Mouse (Mus musculus): ENCODE measurements around the gene Coro2b.

The Coro2b gene

GRCm38 (mm10) chr9:62539251-62539711 is 2.4 kb upstream of the Coro2b start:
- no peak for DNase-seq

DNA sequence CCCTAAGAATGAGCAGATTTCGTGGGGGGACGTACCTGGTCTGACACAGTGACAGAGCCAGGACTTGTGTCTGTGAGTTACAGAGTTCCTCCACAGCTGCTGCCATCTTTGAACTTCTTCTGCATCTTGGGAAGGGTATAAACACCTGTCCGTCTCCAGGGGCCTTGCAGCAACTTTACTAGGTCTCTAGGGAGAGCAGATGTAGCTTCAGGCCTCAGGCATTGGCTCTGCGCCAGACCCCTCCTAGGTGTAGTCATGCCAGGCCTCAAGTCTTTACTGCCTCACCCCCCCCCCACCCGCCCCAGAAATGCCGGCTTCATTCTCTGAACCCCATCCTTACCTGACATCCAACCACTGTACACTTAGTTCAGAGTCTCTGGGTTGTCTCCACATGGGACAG is 1.1 kb upstream of the Coro2b start:
- DNase-seq = no peak

- no peak for DNase-seq
These were observed 657 bp downstream of the Coro2b start for GRCm38 (mm10) chr9:62536119-62536654.

- no peak for DNase-seq
These were observed 1.3 kb downstream of the Coro2b start for GRCm38 (mm10) chr9:62535566-62535965.

DNA sequence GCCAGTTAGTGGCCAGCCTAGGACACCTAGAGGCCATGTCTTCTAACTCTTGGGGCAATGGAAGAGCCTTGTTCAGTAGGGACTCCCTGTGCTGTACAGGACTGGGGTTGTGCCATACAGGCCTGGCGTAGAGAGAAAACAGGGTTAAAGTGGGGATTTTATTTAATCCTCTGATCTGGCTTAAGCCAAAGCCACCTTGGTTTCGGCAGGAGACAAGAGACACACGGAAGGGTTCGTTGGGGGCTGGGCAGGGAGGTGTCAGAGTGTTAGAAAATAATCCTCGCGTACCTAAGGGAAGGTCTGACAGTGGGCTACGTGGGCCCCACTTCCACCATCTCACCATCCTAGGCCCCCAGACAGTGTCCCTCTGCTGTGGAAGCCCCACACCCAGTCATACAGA is 2.2 kb downstream of the Coro2b start:
- no peak for DNase-seq

- no peak for DNase-seq
These were observed 2.7 kb downstream of the Coro2b start for GRCm38 (mm10) chr9:62534158-62534557.

DNA sequence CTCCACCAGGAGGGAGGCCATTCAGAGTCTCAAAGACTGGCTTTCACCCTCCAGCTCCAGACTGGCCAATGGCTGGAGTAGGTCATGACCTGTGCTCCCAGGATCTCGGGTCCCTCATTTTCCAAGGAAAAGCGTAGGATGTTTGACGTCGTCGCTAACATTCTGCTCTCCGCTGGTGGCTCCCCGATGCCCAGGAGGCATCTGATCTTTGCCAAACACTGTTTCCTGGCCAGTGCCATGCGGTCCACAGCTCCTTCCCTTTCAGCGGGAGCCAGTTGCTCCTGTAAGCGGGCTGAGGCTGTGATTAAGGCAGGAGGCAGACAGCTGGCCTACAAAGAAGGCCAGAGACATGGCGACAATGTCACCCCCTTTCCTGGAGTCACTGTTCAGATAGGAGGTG is 4.0 kb downstream of the Coro2b start:
- DNase-seq = no peak

DNA sequence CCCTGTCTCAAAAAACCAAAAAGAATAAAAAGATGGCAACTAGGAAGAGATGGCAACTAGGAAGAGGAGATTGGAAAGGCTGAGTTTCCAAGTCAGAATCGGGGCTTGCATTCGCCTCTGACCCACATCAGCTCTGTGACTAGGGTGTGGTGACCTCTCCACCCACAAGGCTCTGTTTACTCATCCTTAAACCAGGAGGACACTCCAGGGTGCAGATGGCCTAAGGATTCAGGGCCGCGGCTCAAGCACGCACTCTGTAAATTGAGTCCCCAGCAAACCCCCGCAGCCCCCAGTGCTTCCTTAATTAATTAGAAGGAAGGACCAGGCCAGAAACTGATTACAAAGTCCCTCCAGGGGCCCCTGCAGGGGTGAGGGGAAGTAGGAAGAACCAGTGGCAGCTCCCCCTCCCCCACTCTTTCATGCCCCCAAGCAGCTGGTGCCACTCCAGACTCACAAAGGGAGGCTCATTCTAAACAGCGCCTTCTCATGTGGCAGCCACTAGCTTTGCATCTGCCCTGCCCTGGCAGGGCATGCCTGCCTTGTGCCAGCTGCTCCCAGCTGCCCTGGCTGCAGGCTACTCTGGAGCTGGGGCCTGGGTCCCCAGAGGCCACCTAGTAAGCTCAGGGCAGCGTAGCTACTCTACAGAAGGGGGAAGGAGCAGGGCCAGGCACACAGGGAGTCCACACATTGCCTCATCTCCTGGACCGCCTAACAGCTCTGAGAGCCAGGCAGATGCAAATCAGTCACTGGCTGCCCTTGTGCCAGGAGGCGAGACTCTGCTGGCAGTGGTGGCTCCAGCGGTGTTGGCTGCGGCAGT is 5.2 kb downstream of the Coro2b start:
- no peak for DNase-seq

- DNase-seq = no peak
These were observed 8.3 kb downstream of the Coro2b start for GRCm38 (mm10) chr9:62528527-62528926.

DNA sequence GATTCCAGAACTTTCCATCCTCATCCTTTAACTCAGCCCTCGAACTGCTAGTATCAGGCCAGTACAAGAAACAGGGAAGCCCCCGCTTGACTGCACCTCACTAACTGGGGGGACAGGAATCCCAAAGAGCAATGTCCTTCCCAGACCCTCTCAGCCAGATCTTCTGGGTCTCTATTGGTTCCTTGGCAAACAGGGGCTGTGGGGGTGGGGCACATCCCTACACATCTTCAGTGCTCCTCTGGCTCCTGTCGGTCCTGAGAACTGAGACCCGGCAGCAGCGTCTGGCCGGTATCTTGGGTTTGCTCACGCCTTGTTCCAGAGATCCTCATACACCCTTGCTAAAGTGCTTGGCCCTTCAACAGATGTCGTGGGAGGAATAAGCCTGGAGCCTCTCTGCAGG is 10.0 kb downstream of the Coro2b start:
- no peak for DNase-seq

GRCm38 (mm10) chr9:62526451-62526850 is 10.4 kb downstream of the Coro2b start:
- DNase-seq = peak in 1 of 2 experiments; percentile 46

DNA sequence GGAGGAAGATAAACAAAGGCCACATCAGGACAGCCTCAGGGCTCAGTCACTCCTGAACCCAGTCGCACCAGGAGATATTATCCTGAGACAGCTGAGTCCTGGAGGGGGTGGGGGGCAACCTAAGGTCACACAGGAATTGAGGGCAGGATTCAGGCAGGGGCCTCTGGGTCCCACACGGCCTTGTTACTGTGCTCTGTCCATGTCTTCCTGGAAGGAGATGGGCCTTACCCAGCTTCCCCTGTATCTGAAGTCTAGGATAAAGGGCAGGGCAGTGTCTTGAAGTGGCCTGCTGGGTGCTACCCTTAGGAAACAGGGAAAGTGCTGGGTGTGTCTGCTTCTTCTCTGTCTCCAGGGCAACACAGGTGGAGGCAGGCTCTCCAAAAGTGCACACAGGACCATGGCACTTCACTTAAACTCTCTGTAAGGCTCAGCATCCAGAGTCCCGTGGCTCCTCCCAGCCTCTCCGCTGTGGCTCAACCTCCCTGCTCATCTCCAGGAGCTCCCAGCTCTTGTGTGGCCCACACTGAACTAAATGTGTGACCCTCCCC is 12.0 kb downstream of the Coro2b start:
- no peak for DNase-seq

DNA sequence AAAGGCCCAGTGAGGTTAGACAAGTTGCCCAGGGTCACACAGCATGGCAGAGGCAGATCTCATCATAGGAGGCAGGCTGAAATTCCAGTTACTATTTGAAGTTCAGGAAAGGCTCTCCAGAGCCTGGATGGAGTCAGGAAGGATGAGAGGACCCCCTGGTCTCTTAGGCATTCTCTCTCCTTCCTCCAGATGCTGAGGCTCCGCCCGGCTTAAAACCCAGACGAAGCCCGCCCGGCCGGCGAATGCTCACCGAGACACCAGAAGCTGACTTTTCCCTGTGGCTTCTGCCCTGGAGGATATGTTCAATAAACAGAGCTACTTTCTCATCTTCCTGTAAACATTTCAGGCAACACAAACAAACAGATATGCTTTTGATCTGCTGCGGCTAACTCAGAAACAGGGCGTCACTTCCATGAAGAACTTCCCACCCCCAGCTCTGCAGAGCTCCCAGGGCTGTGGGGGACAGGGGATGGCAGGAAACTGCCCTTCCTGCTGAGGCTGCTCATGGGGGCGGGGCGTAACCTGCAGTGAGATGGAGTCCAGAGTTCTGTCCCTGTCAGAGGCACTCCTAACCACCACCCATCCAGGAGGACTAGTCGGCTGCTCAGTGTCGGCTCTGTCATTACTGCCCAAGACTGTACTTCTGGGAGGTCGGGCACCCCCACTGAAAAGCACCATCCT is 13.9 kb downstream of the Coro2b start:
- peak; percentile 83 for DNase-seq

GRCm38 (mm10) chr9:62522211-62522610 is 14.6 kb downstream of the Coro2b start:
- peak; percentile 74 to 77 for DNase-seq

DNA sequence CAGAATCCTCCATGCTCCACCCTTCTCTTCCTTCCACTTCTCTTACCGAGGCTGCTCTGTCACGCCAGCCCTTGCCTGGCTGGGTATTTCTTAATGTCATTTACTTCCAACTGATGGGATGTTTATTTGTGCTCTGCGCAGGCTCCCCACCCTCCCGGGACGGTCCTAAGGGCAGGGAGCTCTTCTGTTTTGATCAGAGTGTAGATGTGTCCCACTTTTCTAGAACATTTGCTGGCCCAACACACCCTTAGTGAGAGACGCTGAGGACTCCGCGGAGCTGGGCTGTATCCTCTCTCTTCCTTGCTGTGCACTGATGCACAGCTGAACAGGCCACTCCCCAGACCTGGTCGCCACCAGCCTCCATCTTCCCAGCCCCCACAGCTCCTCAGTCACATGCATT is 15.3 kb downstream of the Coro2b start:
- no peak for DNase-seq

DNA sequence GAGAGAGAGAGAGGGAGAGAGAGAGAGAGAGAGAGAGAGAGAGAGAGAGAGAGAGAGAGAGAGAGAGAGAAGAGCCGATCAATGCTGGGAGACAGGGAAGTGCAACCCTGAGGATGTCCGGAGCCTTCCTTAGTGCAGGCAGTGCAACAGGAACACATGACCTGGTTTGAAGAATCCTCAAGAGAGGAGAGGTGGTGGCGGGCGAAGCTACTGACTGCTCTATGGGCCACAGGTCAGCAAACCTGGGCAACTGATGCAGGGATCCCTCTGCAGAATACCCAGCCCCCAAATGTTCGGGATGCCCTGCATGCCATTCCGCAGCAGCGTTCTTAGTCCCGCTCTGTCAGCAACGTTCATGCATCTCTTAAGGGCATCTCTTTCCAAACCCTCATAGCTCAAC is 15.9 kb downstream of the Coro2b start:
- no peak for DNase-seq

DNA sequence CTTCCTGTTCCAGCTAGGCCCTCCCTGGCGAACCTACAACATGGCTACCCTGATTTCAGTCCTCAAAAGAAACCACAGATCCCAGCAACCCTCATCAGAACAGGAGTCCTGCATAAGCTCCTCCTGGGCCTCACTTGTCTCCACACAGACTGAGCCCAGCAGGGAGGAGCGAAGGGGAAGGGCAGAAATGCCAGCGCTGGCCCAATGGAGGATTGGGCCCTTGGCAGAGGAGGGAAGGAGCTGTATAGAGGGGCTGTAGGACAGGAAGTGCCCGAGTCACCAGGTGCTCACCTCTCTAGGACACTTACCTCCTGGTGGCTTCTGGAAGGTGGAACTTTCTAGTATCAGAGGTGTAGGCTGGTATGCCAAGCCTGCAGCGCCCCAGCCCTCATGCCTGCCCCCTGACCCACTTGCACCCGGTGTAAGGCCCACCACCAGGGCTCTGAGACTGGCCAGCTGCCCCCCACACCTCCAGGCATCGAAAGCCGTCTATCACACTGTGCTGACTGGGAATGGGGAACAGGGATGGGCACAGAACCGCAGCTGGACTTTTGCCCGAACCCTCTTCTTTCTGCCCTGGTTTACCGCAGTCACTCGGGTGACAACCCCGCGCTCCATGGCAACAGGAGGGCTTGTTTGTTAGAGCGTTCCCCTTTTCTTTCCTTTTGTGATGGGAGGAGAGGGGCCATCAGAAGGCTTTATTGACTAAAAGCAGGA is 16.9 kb downstream of the Coro2b start:
- DNase-seq = no peak

DNA sequence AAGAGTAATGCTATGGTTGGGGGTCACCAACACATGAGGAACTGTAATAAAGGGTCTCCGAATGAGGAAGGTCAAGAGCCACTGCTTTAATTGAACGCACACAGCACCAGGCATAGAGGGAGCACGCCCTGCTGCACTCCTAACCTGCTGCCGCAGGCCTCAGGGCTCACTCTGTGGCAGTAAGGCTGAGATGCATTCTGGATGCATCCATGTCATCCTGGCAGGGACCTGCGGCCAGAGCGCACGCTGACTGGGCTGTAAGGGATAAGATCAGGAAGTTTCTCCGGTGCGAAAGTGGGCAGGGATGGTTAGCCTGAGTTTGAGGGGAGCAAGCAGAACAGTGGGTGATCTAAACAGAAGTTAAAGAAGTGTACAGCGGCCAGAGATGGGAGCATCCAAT is 17.5 kb downstream of the Coro2b start:
- no peak for DNase-seq

GRCm38 (mm10) chr9:62518572-62518971 is 18.3 kb downstream of the Coro2b start:
- DNase-seq = no peak

DNA sequence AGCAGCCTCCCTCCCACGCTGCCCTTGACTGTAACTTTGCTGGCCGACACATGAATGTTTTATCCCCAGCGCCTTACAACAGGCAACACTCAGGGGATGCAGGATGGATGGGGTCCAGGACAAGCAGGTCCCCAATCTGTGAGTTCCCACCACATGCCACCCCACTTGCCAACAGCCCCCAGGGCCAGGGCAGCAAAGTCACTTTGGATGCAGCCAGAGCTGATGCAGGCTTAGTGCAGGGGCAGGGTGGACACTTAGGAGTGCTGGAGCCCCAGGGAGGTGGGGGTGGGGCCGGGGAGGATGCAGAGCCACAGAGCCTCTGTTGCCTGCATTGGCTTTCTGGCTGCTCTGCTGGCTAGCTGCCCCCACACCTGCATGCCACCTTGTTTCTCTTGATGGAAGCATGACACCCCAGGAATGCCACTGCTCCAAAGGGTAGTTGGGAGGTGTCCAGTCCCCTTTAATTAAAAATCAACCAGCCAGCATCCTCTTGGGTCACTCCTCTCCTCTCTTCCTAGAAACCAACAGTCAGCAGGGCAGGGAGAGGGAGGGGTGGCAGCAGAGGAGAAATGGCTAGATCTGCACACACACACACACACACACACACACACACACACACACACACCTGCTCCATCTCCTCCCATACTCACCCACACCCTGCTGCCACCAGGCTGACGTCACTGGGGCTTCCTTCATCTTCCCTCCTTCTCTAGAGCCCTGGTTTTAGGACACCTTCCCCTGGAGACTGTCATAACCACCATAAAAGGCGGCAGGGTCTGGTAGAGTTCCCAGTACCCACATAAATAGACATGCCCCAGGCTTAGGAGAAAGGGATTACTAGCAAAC is 19.5 kb downstream of the Coro2b start:
- no peak for DNase-seq

- DNase-seq = no peak
These were observed 21.7 kb downstream of the Coro2b start for GRCm38 (mm10) chr9:62515138-62515537.
